Mouse (Mus musculus) embryonic facial prominence, embryonic 15.5 days (tissue): Measurements from ENCODE around the gene Wdr95. TPM values are rescaled to one million over a fixed set of nuclear protein-coding genes. Genes with fewer than 3 reads are reported as not detected.
"Not testable (repeated sequence)": the region's sequence is repeated elsewhere in the genome, so short reads cannot be mapped to it uniquely, and the experiment has no call there.

Experiments
- ATAC-seq: fragments of 200-750 bp; cut with Nextera tagmentation; 2 replicates; pipeline ENCODE4 v1.8.0; 2017; ENCODE audit warnings: low read depth, moderate TSS enrichment; ENCODE audit not compliant: insufficient number of reproducible peaks, low FRiP score, low TSS enrichment
- H3K27ac ChIP-seq: fragments of 300-500 bp; sonication (generic); replicated peaks from 2 replicates; pipeline ENCODE4 v1.5.1; 2015; ENCODE audit warnings: mild to moderate bottlenecking, inconsistent platforms
- H3K27me3 ChIP-seq: fragments of 300-500 bp; sonication (generic); 2 replicates; pipeline ENCODE4 v1.6.1; 2015; ENCODE audit warnings: inconsistent platforms
- H3K36me3 ChIP-seq: fragments of 300-500 bp; sonication (generic); 2 replicates; pipeline ENCODE4 v1.6.1; 2015; ENCODE audit warnings: mild to moderate bottlenecking, inconsistent platforms
- H3K4me1 ChIP-seq: fragments of 300-500 bp; sonication (generic); 2 replicates; pipeline ENCODE4 v1.6.1; 2015; ENCODE audit warnings: inconsistent platforms
- H3K4me2 ChIP-seq: fragments of 300-500 bp; sonication (generic); replicated peaks from 2 replicates; pipeline ENCODE4 v1.6.1; 2015; ENCODE audit warnings: mild to moderate bottlenecking, inconsistent platforms
- H3K4me3 ChIP-seq: fragments of 300-500 bp; sonication (generic); replicated peaks from 2 replicates; pipeline ENCODE4 v1.5.1; 2015; ENCODE audit warnings: mild to moderate bottlenecking, inconsistent platforms
- H3K9ac ChIP-seq: fragments of 300-500 bp; sonication (generic); 2 replicates; pipeline ENCODE4 v1.6.1; 2015; ENCODE audit warnings: inconsistent platforms
- H3K9me3 ChIP-seq: fragments of 300-500 bp; sonication (generic); replicated peaks from 2 replicates; pipeline ENCODE4 v1.6.1; 2016; ENCODE audit warnings: inconsistent platforms
- WGBS: fragments of 180-500 bp; shearing (Covaris S2); methylation state at CpG from one replicate; pipeline ENCODE4 v1.1.7; 2015; 5-methylcytosine and 5-hydroxymethylcytosine counted together
- polyA plus RNA-seq: library from polyadenylated mRNA; unstranded; fragments of >200 nt; fragmentation: Nextera tagmentation; extraction: Ambion mirVana; gene quantifications from 2 replicates; pipeline ENCODE4 v1.2.1, GENCODE M21; 2015

Gene Wdr95
- polyA plus RNA-seq, 1 experiment from 2014 or later, result 1.5 TPM

DNA sequence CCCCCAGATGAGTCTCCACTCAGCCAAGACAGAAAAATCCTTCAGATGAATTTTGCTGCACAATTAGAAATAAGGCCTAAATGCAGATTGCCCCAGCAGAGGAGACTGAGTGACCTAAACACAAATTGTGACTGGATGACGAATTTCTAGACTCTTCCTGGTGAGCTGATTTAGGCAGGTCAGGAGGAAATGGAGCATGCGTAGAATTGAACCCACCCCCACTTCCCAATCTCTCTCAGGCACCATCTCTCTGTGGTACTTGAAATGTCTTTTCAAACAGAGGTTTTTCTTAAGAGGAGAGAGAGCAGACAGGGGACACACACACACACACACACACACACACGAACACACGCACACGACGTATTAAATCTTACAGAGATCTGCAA is 4.6 kb upstream of the Wdr95 start:
- Histone ChIP-seq H3K4me2 (peak overlapping the region; percentile 28), H3K9ac (no peak overlapping the region), H3K36me3 (no peaks in the 10 kb centered on the region), H3K9me3 (no peaks in the 10 kb centered on the region), H3K27ac (peak overlapping the region; percentile 59; the same call in 1 of the 2 replicates), H3K27me3 (no peaks in the 10 kb centered on the region), H3K4me3 (no peak overlapping the region), H3K4me1 (peaks cover 28% of the 10 kb centered on the region)
- WGBS, result 53% methylated on average over 6 of the region's 6 CpGs
- no peak for ATAC-seq

DNA sequence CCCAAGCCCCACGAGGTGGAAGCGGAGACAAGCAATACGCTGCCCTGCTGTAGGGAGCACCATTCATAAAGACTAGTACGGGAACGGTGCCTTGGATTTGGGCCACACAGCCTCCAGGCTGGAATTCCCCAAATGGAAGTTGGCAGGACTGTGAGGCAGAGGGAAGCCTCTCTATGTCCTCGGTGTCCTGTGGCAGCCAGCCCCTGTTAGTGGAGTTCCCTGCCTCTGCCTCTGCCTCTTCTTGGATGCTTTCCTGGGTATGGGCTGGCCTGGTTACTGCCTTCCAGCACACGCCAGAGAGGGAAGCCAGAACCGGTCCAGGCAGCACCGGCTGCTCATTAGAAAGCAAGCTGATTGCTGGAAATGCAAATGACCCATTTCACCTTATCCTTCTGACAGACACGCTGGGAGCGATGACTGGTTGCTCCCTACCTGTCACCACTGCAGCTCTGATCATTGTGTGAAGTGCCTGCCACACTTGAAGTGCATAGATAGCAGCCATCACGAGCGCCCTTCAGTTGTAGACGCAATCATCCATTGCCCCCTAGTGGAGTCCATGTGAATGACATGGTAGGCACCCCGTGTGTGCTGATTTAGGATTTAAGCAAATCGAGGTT is 4.1 kb upstream of the Wdr95 start:
- peak overlapping the region; percentile 28 for H3K4me2 ChIP-seq
- H3K4me3 ChIP-seq, result 0 out of 2 replicates have a peak overlapping the region, but pooled peaks have one; percentile 11
- H3K4me1 ChIP-seq, result peaks cover 28% of the 10 kb centered on the region
- no peak overlapping the region for H3K9ac ChIP-seq
- ATAC-seq, result peak; percentile 73
- WGBS, result 11% methylated on average over 16 of the region's 16 CpGs
- H3K27me3 ChIP-seq, result no peaks in the 10 kb centered on the region
- H3K27ac ChIP-seq, result peak overlapping the region; percentile 59; the same call in 1 of the 2 replicates
- no peaks in the 10 kb centered on the region for H3K9me3 ChIP-seq
- H3K36me3 ChIP-seq, result no peaks in the 10 kb centered on the region

DNA sequence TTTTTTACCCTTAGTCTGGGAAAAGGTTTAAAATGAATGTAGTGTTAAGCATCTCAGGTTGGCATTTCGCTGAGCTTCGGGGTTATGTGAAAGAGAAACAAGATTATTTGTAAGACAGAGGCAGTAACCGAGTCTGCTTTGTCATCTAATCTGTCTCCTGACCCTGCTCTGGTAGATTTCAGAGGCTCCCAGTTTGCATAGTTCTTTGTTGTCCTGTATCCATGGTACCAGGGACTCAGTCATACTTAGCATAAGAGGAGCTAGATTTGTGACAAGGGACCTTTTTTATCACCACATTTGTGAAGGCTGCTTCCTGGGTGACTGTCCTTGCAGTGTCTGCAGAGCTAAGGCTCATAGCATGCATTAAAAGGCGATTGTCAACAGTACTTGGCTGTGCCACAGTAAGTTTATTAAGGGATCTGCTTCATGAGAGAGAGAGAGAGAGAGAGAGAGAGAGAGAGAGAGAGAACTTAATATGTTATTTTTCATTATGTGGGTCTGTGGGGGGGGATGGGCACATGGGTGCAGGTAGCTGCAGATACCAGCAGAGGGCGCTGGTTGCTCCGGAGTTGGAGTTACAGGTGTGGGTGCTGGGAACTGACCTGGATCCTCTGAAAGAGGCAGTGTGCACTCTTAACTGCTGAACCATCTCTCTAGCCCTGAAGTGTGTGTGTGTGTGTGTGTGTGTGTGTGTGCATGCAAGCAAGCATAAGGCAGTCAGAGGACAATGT is 3.3 kb upstream of the Wdr95 start:
- Histone ChIP-seq H3K9ac (no peak overlapping the region), H3K9me3 (no peaks in the 10 kb centered on the region), H3K4me3 (no peak overlapping the region), H3K4me1 (peaks cover 28% of the 10 kb centered on the region), H3K4me2 (no peak overlapping the region), H3K27ac (no peak overlapping the region), H3K36me3 (no peaks in the 10 kb centered on the region), H3K27me3 (no peaks in the 10 kb centered on the region)
- ATAC-seq, result no peak
- 44% methylated on average over 6 of the region's 6 CpGs for WGBS

DNA sequence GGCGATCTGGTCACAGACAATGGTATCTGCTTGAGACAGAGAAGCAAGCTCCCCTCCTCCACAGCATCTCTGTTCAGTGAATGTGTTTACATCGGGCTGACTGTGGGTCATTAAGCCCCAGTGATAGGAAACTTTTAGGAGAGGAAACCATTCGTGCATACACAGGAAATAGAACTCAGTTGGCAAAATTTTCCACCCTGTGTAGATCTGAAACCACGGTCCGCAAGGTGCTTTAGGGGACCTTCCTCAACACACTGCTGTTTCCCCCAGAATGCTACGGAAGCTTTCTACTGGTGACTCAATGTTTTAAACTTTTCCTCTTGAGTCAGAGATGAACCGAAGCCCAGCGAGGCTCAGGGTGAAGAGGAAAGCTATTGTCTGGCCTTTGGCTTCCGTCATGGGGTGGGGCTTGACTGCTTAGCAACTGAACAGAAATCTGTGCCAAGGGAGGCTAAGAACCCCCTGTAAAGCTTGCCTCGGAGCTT is 2.0 kb upstream of the Wdr95 start:
- no peak overlapping the region for H3K4me2 ChIP-seq
- WGBS, result 44% methylated on average over 10 of the region's 10 CpGs
- H3K36me3 ChIP-seq, result no peaks in the 10 kb centered on the region

DNA sequence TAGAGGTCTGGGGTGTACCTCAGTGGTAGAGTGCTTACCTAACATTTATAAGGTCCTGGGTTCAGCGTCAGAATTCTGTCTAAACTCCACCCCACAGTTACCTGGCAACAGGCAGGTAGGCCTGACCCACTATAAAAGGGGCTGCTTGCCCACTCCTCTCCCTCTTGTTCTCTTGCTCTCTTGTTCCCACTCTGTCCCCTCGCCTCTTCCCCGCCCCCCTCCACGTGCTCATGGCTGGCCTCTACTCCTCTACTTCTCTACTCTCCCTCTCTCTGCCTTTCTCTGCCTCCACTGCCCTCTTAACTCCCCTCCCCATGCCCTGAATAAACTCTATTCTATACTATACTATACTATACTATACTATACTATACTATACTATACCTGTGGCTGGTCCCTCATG is 1.2 kb upstream of the Wdr95 start:
- peaks cover 28% of the 10 kb centered on the region for H3K4me1 ChIP-seq
- not testable (repeated sequence) for H3K9me3 ChIP-seq, H3K4me3 ChIP-seq, ATAC-seq, H3K4me2 ChIP-seq, H3K27me3 ChIP-seq, H3K27ac ChIP-seq, H3K36me3 ChIP-seq, H3K9ac ChIP-seq
- WGBS, result 82% methylated on average over 4 of the region's 4 CpGs

More for the DNA sequence above, 2.0 kb upstream of the Wdr95 start:
- no peak for ATAC-seq
- no peak overlapping the region for H3K4me3 ChIP-seq
- H3K9ac ChIP-seq, result no peak overlapping the region
- peaks cover 28% of the 10 kb centered on the region for H3K4me1 ChIP-seq
- no peak overlapping the region for H3K27ac ChIP-seq
- H3K9me3 ChIP-seq, result no peaks in the 10 kb centered on the region
- no peaks in the 10 kb centered on the region for H3K27me3 ChIP-seq

DNA sequence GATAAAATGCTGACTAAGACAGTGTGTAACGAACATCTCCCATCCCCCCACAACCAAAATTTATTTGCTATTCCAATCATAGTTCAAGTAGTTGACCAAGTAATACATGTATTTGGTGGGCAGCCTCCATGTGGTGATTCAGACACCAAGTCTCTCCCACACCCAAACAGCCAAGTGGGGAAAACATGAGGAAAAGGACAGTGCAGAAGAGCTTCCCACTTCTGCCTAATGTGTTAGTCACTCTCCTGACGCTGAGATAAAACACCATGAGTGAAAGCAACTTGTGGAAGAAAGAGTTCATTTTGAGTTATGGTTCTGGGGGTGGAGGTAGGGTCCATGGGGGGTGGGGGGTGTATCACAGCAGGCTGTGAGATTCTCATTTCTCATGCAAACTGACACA is 5.4 kb downstream of the Wdr95 start:
- no peak for ATAC-seq
- Histone ChIP-seq H3K4me3 (no peak overlapping the region), H3K4me1 (peaks cover 12% of the 10 kb centered on the region), H3K9me3 (no peaks in the 10 kb centered on the region), H3K36me3 (no peaks in the 10 kb centered on the region), H3K9ac (no peak overlapping the region), H3K27me3 (no peaks in the 10 kb centered on the region), H3K4me2 (no peak overlapping the region), H3K27ac (no peak overlapping the region)
- WGBS, result 93% methylated on average over 2 of the region's 2 CpGs

DNA sequence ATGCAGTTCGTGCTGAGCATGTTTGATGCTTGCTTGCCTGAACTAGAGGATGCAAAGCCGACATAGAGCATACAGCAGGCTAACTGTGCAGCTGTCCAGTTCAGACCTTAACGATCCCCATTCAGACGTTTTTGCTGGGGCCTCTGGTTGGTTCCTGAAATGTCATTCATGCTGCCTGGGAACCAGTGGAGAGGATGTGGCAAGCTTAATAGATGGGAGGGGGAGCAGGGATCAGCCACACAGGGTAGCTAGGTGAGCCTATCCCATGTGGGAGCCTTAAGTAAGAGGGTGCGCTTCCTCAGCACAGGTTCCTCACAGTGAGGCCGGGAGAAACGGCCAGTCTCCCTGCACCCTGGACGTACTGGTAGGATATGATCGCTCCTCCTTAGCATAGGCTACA is 7.5 kb downstream of the Wdr95 start:
- Histone ChIP-seq H3K27me3 (no peaks in the 10 kb centered on the region), H3K9ac (no peak overlapping the region), H3K4me1 (peaks cover 12% of the 10 kb centered on the region), H3K27ac (no peak overlapping the region), H3K4me2 (no peak overlapping the region), H3K9me3 (no peaks in the 10 kb centered on the region), H3K36me3 (no peaks in the 10 kb centered on the region), H3K4me3 (no peak overlapping the region)
- ATAC-seq, result no peak
- 67% methylated on average over 9 of the region's 9 CpGs for WGBS

DNA sequence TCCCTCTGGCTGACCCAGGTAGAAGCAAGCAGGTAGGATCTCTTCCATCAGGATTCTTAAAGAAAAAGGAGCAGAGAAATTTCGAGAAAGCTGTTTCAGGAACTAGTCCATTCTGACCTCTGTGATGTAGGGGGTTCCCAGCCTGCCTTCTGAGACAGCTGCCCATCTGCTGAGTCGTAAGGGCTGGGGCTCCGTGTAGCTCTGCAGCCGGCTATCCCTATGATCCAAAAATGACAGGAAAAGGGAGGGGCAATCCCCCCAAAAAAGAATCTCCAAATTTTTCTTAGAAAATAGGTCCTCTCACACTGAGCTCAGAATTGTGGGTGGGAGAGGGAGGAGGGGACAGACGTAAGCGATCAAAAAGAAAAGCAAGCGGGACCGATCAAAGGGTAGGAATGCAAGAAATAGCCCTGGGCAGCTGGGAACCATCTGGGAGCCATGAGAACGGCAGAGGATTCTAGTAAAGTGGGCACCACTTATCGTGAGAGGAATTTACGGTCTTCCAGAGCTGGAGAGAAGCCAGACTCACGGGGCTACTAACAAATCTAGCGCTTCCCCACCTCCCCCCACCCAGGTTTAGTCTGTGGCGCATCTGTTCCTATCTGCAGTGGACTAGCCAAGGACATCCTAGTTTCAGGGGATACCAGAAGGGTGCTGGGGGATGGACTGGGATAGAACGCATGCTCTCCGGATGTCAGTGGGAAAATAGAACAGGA is 9.5 kb downstream of the Wdr95 start:
- H3K27ac ChIP-seq, result peak overlapping the region; percentile 39; the same call in 1 of the 2 replicates
- H3K27me3 ChIP-seq, result no peaks in the 10 kb centered on the region
- H3K36me3 ChIP-seq, result no peaks in the 10 kb centered on the region
- 8% methylated on average over 16 of the region's 16 CpGs for WGBS
- peak overlapping the region; percentile 26 for H3K4me3 ChIP-seq
- H3K4me2 ChIP-seq, result peak overlapping the region; percentile 50
- H3K4me1 ChIP-seq, result peaks cover 12% of the 10 kb centered on the region
- H3K9ac ChIP-seq, result peak overlapping the region; percentile 12; the same call in 1 of the 2 replicates
- H3K9me3 ChIP-seq, result no peaks in the 10 kb centered on the region
- ATAC-seq, result peak; percentile 40; the same call in 1 of the 2 replicates

DNA sequence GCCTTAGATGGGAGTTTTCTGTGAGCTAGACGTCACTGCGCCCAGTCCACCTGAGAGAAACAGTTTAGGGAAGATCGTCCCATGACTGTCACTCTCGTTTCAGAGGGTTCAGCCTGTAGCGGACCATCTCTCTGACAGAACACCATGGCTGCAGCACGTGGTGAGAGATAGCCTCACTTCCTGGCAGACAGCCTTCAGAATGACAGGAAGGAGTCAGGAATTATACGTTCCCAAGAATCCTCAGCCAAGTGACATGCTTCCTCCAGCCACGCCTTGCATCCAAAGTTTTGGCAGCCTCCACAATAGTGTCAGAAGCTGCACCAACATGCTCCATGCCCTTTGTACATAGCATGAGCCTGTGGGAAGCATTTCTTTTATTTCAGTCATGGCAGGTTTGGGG is 10.1 kb downstream of the Wdr95 start:
- Histone ChIP-seq H3K36me3 (no peaks in the 10 kb centered on the region), H3K27me3 (no peaks in the 10 kb centered on the region), H3K9me3 (no peaks in the 10 kb centered on the region), H3K4me2 (peak overlapping the region; percentile 50), H3K27ac (peak overlapping the region; percentile 39; the same call in 1 of the 2 replicates), H3K4me1 (peaks cover 12% of the 10 kb centered on the region), H3K9ac (no peak overlapping the region), H3K4me3 (peak overlapping the region; percentile 26; the same call in 1 of the 2 replicates)
- no peak for ATAC-seq
- WGBS, result 27% methylated on average over 8 of the region's 8 CpGs

DNA sequence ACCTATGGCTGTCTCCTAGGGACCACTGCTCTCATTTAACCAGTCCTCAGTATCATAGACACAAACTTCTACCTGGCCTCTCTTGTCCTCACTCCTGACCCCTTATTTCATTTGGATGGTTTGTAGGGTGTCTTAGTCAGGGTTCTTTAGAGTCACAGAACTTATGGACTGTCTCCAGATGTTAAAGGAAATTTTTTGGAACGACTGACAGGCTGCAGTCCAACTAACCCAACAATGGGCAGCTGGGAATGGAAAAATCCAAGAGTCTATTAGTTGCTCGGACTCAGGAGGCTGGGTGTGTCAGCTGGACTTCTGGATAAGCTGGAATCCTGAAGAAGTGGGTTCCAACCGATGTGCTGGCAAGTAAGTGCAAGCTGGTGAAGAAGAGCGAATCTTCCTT is 10.6 kb downstream of the Wdr95 start:
- no peak overlapping the region for H3K27ac ChIP-seq
- no peaks in the 10 kb centered on the region for H3K36me3 ChIP-seq
- H3K4me3 ChIP-seq, result no peak overlapping the region
- no peaks in the 10 kb centered on the region for H3K9me3 ChIP-seq
- H3K9ac ChIP-seq, result no peak overlapping the region
- no peak for ATAC-seq
- 58% methylated on average over 4 of the region's 4 CpGs for WGBS
- H3K4me1 ChIP-seq, result peaks cover 12% of the 10 kb centered on the region
- H3K4me2 ChIP-seq, result no peak overlapping the region
- no peaks in the 10 kb centered on the region for H3K27me3 ChIP-seq

DNA sequence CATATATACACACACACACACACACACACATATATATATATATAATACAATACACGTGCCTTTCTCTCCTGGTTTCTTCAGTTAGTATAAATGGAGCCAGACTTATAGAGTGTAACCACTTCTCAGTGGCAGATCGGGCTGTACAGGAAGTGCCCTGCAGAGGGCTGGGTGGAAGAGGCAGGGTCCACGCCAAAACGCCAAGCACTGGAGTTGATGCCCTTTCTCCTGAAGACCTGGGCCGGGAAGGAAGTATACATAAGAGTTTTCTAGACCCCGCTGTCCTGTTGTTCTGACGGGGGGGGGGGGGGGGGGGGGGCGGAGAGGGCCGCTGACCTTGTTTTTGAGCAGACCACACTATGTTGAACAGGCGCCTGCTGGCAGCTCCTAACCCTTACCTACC is 22.7 kb downstream of the Wdr95 start:
- Histone ChIP-seq H3K4me1 (no peaks in the 10 kb centered on the region), H3K27ac (no peak overlapping the region), H3K36me3 (no peaks in the 10 kb centered on the region), H3K9me3 (no peaks in the 10 kb centered on the region), H3K4me2 (no peak overlapping the region), H3K9ac (no peak overlapping the region), H3K4me3 (no peak overlapping the region), H3K27me3 (no peaks in the 10 kb centered on the region)
- ATAC-seq, result no peak
- WGBS, result 57% methylated on average over 9 of the region's 10 CpGs
